Comparison of ENCODE assay signal across 17 mouse cellular contexts in genomic region chr8:115514485-115514884, GRCm38 (mm10).
DNase-seq lines count a peak whose midpoint lies in the region; ATAC-seq lines count a peak whose summit lies in the region.
"Had no signal": no experiment of that assay in that cellular context is flagged by ENCODE, and none has a peak within 500 bp of the region (broad histone marks: within the 10 kb centered on the region; RNA-seq: fewer than 3 reads in every experiment).

No protein-coding gene starts in this region.

- DNase-seq in CD4-positive, CD25-positive, alpha-beta regulatory T cell, adult 2 months (ENCODE audit: low read depth, low spot score) = peak; percentile 40
- peak; percentile 57 to 70 for DNase-seq in thymus, adult 18-20 months
- peak; percentile 60 to 82 for DNase-seq in thymus, postnatal 36 days
- DNase-seq in urinary bladder, adult 2 months (ENCODE audit: low spot score) = no peak
- no peak for DNase-seq in spleen, adult 12 weeks (ENCODE audit: low spot score)
- DNase-seq in cerebellum, postnatal 4 days (ENCODE audit: low spot score in 2 of 2) = no peak
- DNase-seq: adrenal gland, postnatal 25 days; forebrain, postnatal 0 days; kidney, adult 11 months; kidney, postnatal 36 days; liver, embryonic 13.5 days; lung, adult 2 months; retina, postnatal 1 day; right cerebral cortex, postnatal 25 days had no signal

- ATAC-seq in common myeloid progenitor, adult 5-6 weeks (replicated peaks; ENCODE audit: low read depth, poor library complexity, severe bottlenecking) = peak; percentile 20
- ATAC-seq: forebrain, postnatal 0 days; hindbrain, postnatal 0 days; midbrain, embryonic 13.5 days had no signal

Comparison
In these comparisons a context has a peak if more than half of its experiments do, and no peak if none do; other contexts are left out.
1. DNase-seq: peak in CD4-positive, CD25-positive, alpha-beta regulatory T cell, adult 2 months (single experiment), thymus, adult 18-20 months (2 of 2) and thymus, postnatal 36 days (2 of 2); none in urinary bladder, adult 2 months (single experiment), spleen, adult 12 weeks (single experiment) and cerebellum, postnatal 4 days (0 of 2).